Mouse (Mus musculus): ENCODE data around the gene Cdh22.

The Cdh22 gene

GRCm38 (mm10) chr2:165234613-165235291, at the start of gene Cdh22:
Gene Cdh22 (minus strand): TSS chr2:165234853.
- in situ Hi-C loops (cut with MboI) = no loop called here

GRCm38 (mm10) chr2:165284377-165284776, 49.7 kb upstream of the Cdh22 start:
- in situ Hi-C loops (cut with MboI) = no loop called here

DNA sequence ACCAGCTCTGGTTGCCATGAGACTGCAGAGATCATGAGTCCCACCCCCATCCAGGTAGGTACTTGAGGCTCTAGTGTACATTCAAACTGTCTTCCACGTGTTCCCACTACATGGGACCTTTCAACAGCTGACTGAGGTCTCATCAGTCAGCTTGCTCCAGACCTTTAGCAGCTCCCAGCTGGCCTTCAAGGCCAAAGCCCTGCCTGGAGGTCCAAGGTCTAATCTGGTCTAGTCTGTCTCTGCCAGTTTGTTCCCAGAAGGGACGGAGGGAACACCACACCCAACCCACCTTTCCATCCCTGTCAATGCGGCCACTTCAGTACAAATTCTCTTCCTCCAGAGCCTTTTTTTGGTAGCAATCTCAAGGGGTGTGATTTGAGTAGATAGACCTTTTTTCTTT, 49.0 kb upstream of the Cdh22 start:
- in situ Hi-C loops (cut with MboI) = no loop called here

DNA sequence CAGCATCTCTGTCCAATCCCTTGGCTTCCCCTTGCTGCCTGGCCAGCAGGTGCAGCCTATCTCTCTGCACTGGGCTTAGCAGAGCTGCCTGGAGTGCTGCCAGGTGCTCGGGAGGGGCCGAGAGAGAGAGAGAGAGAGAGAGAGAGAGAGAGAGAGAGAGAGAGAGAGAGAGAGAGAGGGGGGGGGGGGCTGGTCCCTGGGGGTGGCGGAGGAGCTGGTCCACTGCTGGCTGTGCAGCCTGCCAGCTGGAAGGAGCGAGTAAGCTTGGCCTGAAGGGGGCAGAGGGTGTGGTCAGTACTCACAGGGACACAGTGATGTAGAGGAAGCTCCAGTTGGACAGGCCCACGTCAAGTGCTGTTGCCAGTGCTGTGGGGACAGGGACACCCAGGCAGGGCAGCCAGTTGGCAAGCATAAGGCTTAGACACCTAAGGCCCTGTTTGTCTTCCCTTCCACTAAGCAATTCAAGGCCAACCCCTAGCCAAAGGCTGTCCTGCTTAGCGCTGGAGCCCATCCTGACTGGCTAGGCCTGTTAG, 47.2 kb upstream of the Cdh22 start:
- in situ Hi-C loops (cut with MboI) = no loop called here

GRCm38 (mm10) chr2:165279351-165279750, 44.7 kb upstream of the Cdh22 start:
- in situ Hi-C loops (cut with MboI) = no loop called here

DNA sequence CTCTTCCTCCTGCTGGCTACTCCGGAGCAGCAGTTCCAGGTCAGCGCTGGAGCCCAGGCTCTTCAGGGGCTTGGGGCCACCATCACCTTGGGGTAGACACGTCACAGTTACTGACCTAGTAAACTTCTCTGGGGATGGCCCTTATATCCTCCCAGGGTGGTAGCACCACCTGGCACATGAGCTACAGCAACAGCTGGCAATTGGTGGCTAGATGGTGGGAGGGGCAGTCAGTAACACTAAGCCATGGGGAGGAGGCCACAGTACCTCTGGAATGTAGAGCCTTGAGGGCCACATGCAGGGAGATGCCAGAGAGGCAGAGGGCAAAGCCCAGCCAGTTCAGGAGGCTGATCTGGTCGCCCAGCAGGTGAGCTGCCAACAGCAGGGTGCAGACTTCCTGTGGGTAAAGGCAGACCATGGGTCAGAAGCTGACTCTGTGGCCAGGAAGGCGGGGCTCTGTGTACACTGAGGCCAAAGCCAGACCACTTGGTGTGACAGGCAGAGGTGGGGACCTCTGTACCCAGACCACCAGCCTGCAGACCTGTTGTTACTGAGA, 42.6 kb upstream of the Cdh22 start:
- in situ Hi-C loops (cut with MboI) = no loop called here

GRCm38 (mm10) chr2:165275824-165276223, 41.2 kb upstream of the Cdh22 start:
- in situ Hi-C loops (cut with MboI) = no loop called here

DNA sequence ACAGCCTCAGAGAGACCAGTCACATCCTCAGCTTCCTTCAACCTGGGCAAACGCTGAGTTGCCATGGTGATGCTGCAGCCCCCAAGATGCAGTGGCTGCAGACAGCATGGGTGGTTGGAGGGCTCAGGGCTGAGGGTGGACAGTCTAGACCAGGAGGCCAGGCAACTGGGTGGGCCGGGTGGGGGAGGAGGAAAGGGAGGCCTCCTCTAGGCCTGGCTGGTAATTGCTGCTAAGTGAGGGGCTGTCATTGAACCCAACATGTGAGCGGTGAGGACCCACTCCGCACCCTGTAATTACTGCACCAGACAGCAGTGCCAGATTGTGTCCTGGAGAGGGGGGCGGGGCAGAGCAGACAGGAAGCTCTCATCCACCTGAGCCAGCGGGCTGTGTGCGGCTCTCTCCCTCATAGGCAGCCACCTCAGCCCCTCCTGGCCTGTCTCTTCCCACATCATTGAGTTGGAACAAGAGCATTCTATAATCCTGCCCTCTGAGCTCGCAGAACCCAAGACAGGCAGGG, 40.5 kb upstream of the Cdh22 start:
- in situ Hi-C loops (cut with MboI) = no loop called here

DNA sequence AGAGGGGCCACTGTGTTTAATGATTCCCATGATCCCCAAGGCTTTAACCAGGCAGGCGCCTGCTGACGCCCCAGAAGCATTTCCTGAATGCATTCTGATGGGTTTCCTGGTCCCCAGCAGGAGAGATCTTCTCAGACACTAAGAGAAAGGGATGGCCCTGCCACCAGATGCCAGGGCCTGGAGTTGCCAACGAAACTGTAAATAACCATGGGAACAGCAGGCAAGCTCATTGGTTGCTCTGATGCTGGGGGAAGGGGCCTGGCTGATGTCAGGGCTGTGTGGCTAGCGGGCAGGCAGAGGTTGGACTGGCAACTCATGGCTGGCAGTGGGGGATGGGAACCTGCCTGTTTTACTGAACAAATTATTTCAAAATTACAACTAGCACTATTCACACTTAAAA, 38.9 kb upstream of the Cdh22 start:
- in situ Hi-C loops (cut with MboI) = no loop called here

- in situ Hi-C loops (cut with MboI) = no loop called here
These were observed 36.7 kb upstream of the Cdh22 start for GRCm38 (mm10) chr2:165271326-165271725.

DNA sequence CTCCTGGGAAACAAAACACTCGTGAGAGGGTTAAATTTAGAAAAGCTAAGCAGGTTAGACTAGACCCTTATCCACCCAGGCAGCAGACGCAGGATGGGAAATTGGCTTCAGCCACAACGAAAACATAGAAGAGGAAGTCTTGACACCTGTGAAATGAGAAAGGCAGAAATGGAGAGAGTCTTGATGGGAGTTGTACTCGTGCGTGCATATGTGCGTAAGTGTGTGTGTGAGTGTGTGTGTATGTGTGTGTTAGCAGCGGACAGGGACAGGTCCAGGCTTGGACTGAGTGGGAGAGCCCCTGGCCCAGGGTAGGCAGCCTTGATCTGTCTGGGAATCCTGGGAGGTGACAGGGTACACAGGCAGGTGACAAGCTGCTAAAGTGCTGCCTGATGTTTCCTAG, 36.2 kb upstream of the Cdh22 start:
- in situ Hi-C loops (cut with MboI) = no loop called here

GRCm38 (mm10) chr2:165266739-165267138, 32.1 kb upstream of the Cdh22 start:
- in situ Hi-C loops (cut with MboI) = no loop called here

DNA sequence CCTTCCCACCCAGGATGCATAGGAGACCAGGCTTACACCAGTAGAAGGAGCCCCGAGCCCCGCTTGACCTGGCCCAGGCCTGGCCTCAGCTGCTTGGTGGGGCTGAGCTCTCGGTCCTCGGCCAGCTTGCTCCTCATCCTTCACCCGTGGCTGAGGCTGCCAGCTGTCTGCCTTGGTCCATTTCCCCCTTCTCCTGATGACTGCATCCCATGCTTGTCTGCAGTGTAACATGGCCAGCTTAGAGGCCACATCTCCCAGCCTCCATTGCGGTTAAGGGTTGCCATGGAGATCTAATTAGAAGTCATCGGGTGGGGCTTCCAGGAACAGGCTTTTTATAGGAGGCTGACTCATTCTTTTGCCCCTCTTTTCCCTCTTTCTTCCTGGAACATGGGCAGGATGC, 29.2 kb upstream of the Cdh22 start:
- in situ Hi-C loops (cut with MboI) = no loop called here

DNA sequence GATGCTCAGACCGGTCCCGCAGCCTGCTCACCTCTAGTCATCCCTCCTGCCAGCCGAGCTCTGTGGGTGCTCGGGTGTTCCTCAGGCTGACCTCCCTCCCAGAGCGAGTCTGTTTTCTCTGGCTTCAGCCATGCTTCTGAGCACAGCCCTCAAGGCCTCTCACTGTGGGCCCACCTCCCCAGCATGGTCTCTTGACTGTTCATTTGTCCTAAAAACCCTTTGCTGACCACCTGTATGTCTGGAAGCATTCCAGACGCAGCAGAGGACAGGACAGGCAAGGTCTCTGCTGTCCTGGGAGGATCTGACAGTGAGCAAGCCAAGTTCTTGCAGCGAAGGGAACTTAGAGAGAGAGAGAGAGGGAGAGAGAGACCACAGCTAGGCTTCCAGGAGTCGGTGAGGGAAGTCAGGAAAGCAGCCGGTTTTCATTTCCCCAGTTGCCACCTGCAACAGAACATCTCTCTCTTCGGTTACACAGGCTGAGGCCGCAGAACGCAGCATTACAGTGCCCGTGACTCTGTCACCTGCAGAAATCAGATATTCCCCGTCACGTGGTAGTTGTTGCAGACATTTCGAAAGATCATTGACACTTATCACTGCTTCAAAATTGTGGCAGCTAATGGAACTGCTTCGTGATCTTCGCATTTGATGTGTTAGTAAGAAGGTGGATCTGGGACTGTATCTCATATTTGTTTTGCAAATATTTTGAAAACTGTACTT, 27.8 kb upstream of the Cdh22 start:
- in situ Hi-C loops (cut with MboI) = no loop called here

GRCm38 (mm10) chr2:165259859-165260258, 25.2 kb upstream of the Cdh22 start:
- in situ Hi-C loops (cut with MboI) = no loop called here

DNA sequence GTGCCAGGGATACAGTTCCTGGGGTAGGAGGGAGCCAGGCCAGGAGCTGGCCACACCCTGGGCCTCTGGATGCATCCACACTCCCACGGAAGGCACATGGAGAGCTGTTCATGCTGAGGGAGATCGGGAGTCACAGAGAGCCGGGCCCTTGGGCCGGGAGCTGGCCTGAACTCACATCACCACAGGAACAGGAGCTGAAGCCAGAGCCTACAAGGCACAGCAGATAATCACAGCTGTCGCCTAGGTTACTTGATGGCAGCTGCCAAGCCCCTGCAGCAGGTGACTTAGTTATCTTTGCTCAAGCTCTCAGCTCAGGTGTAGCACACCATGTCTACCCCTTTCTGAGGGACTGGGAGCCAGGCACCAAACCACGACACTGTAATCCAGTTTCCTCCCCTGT, 23.7 kb upstream of the Cdh22 start:
- in situ Hi-C loops (cut with MboI) = no loop called here

DNA sequence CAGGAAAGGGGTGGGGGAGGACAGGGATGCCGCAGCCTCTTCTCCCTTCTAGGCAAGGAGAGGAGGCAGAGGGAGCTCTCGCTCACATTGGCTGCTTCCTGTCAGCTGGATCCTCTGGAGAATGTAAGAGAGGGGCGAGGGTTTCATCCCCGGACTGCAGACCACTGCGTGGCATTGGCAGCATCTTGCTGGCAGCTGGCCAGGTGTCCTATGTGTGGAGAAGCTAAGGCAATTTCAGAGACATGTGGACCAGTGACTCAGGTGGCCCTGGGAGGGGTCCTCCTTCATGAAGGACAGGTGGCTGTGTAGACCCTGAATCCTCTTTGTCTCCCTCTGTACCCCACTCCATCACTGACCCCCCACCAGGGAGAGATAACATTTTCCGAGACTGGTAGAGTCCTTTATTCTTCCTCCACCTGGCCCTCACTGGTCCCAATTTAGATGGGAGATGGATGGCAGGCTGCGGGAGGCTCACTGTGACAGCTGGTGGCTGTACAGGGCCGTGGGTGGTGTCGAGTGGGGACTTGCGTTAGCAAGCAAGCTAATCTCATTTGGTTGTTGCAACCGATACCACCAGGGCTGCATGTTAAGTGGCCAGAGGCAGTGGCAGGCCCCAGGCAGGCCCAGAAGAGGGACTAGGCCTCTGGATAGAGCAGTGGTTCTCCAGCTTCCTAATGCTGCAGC, 22.6 kb upstream of the Cdh22 start:
- in situ Hi-C loops (cut with MboI) = no loop called here

- in situ Hi-C loops (cut with MboI) = no loop called here
These were observed 21.6 kb upstream of the Cdh22 start for GRCm38 (mm10) chr2:165256213-165256612.

DNA sequence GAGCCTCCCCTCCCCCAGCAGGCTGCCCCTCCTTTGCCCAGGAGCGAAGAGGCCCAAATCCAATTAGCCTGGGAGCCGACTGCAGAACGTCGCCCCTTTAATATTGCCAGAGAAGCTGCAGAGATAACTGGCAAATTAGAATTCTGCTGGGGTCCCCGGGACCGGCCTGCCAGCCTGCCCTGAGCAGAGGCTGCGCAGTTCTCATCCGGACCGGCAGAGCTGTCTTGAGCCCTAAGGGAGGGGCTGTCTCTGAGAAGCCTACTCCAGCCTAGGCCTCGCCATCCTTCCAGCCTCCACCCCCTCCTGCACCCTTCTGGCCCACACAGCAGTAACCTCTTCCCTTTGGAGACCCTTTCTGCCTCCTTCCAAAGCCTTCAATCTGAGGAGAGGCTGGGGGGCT, 19.2 kb upstream of the Cdh22 start:
- in situ Hi-C loops (cut with MboI) = no loop called here

DNA sequence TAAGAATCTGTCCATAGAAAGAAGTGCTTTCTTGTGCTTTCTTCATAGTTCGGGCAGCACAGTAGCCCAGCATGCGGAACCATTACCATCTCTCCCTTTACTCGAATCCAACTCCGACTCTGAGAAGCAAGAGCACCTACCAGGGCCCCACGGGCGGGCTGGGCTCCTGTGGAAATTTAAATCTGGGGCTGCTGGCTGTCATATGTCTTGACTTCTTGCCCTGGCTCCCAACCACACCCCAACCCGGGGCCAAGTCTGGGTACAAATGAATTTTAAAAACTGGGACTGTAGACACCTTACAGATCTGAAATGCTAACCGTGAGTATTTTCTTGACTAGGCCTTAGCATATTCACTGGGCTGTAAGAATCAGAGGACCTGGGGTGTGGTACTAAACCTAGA, 18.6 kb upstream of the Cdh22 start:
- in situ Hi-C loops (cut with MboI) = no loop called here

GRCm38 (mm10) chr2:165252801-165253200, 18.1 kb upstream of the Cdh22 start:
- in situ Hi-C loops (cut with MboI) = no loop called here

GRCm38 (mm10) chr2:165252381-165252780, 17.7 kb upstream of the Cdh22 start:
- in situ Hi-C loops (cut with MboI) = no loop called here

All from mature B cell (primary cell).